Mouse (Mus musculus): Measurements from ENCODE around the gene Sat1.
"Not testable (repeated sequence)": the region's sequence is repeated elsewhere in the genome, so short reads cannot be mapped to it uniquely, and the experiment has no call there.

The Sat1 gene

GRCm38 (mm10) chrX:155216271-155216670 is at the start of gene Sat1:
Sat1 (minus strand) TSS chrX:155216449.
- peak; percentile 71 for DNase-seq (ENCODE audit: low read depth, low spot score)

DNA sequence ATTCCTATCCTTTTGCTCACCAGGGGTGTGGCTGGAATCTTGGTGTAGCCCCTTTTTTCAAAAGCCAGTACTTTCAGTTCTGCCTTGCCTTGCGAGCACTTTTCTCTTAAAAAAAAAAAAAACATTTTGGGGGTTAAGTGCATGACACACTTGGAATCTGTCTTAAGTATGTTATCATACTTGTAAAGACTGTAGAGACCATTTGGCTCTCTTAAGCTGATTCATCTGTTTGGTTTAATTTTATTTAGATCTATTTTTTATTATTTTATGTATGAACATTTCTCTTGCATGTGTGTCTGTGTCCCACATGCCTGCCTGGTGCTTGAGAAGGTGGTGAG is 46.6 kb upstream of the Sat1 start:
- DNase-seq (ENCODE audit: low read depth, low spot score): no peak

- DNase-seq (ENCODE audit: low read depth, low spot score): peak; percentile 76
These were observed 46.1 kb upstream of the Sat1 start, which contains the start of gene Acot9 for GRCm38 (mm10) chrX:155262235-155262914. Acot9 (plus strand) TSS chrX:155262443.

GRCm38 (mm10) chrX:155256856-155257255 is 40.6 kb upstream of the Sat1 start:
- no peak for DNase-seq (ENCODE audit: low read depth, low spot score)

DNA sequence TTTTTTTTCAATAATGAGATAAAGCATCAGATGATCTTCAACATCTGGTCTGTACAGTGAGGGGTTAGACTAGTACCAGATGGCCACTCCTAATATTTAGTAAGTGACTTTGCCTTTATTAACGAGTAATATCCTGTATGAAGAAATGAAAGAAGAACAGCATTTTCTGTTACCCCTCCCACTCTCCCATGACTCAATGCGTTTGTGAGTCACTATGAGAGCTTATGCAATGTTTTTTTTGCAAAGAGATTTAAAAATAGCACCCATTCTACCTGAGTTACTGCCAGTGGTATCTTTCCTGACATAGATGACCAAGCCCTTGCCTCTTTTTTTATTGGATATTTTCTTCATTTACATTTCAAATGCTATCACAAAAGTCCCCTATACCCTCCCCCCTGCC is 2.0 kb upstream of the Sat1 start:
- DNase-seq (ENCODE audit: low read depth, low spot score): no peak

- no peak for DNase-seq (ENCODE audit: low read depth, low spot score)
These were observed 574 bp downstream of the Sat1 start for GRCm38 (mm10) chrX:155215501-155216248.

DNA sequence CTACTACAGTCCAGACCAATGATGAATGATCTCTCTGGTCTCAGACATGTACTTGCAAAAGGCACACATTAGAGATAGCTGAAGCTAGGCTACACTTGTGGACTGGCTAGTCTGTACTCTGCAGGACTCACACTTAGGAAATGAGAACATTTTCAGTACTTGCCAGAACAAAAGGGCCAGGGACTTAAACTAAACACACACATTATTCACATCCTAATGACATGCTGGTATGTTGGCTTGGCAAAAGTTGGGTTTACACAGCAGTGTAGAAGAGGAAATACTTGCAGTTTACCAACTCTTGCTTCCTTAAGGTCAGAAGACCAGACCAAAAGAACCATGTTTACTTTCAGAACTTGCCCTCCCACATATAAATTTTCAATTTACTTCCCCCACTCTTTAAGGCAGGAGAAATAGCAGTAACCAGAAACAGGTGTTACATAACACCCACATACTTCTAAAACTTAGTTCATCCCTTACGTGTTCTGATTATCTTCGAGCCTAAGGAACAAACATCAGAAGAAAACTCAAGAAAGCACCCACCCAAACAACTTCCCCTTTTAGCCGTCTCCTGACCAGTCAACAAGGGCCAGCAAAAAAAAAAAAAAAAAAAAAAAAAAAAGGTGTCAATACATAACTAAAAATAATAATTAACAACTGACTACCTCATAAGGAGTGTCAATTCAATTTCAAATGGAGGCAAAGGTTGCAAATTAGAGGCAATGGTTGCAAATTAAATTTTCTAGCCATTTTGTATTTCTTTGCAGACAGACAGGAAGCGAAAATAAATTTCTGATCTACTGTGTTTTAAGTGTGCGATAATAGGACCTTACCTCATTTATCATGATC is 1.7 kb downstream of the Sat1 start:
- DNase-seq (ENCODE audit: low read depth, low spot score): no peak

DNA sequence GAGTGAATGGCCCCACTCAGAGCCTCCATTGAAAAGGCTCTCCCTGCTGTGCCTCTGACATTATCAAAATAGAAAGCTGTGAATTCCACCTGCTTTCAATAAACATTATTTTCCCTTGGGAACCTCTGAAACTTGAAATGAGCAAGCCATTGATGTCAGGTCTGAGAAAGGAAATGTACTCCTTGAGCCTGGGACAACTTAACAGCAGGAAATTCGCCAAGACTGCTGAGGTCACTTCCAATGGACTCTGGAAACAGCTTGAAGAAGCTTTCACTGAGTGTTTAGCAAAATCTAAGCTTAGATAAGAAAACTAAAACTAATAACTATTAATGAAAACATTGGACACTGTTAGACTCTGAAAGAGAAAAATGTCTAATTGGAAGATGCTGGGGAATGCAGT is 7.6 kb downstream of the Sat1 start:
- DNase-seq (ENCODE audit: low read depth, low spot score): no peak

- not testable (repeated sequence) for DNase-seq (ENCODE audit: low read depth, low spot score)
These were observed 10.8 kb downstream of the Sat1 start for GRCm38 (mm10) chrX:155205436-155205835.

DNA sequence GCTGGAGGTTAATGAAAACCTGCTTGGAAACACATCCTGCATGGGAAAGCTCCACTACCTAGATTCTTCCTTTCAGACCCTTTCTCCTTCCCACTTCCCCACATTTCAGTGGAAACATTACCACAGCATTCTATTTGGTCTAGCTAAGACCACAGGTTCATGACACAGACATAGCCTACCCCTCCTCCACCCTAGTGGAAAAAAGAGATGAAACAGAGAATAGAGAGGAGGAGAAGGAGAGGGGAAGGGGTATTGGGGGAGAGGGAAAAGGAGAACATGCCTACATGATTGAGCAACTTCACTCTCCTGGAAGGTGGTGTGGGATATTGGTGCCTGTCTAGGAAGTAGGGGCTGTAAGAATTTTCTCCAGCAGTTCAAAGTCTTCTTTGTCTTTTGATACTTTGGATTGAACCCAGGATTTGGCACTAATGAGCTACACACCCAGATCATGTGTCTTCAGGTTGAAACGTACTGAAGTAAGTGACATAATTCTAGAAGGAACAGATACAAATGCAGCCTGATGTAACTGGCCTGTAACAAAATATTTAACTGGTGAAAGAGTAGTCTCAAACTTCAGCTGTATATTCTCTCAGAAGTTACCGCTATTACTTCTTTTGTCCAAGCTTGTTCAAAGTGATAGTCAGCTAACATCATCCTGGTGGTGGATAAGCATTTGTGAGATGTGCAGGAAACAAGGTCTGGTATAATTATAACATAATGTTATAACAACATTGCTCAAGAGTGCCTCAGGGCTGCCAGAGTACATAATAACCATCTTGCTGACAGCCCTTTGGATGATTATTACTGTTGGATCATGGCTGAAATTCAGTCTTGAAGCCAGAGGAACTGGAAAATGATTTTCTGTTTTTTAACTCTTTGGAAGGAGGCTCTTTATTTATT is 13.6 kb downstream of the Sat1 start:
- DNase-seq (ENCODE audit: low read depth, low spot score): no peak

GRCm38 (mm10) chrX:155201799-155202198 is 14.4 kb downstream of the Sat1 start:
- DNase-seq (ENCODE audit: low read depth, low spot score): no peak

GRCm38 (mm10) chrX:155194979-155195378 is 21.3 kb downstream of the Sat1 start:
- no peak for DNase-seq (ENCODE audit: low read depth, low spot score)

GRCm38 (mm10) chrX:155193732-155194443 is 22.4 kb downstream of the Sat1 start:
- DNase-seq (ENCODE audit: low read depth, low spot score): no peak

DNA sequence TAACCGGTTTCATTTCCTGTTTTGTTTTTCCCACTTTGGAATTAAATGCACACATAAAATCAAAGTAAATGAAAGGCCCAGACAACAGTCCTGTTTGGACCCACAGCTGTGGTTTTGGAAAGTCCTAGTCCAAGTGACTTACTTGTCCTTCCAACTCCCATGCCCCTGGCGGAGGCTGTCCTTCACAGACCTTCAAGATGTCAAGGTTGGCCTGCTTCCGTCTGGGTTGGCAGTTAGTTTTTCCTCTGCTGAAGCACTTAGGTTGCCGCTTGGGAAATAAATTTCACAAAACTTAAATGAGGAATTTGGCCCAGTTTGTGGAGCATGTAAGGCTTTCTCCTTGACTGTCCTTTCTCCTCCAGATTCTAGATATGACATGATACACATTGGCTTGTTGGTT is 24.3 kb downstream of the Sat1 start:
- DNase-seq (ENCODE audit: low read depth, low spot score): no peak

DNA sequence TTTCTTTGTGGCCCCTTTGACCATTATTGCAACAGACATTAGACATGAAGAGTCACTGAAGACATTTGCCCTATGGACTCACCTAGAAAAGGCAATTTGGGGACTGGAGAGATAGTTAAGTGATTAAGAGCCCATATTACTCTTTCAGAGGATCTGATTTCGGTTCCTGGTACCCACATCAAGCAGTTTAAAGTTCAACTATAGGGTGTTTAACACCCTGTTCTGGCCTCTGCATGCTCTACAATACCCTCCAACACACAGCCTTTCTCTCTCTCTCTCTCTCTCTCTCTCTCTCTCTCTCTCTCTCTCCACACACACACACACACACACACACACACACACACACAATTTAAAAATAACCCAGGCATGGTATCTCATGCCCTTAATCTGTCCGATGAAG is 38.6 kb downstream of the Sat1 start:
- DNase-seq (ENCODE audit: low read depth, low spot score): no peak

DNA sequence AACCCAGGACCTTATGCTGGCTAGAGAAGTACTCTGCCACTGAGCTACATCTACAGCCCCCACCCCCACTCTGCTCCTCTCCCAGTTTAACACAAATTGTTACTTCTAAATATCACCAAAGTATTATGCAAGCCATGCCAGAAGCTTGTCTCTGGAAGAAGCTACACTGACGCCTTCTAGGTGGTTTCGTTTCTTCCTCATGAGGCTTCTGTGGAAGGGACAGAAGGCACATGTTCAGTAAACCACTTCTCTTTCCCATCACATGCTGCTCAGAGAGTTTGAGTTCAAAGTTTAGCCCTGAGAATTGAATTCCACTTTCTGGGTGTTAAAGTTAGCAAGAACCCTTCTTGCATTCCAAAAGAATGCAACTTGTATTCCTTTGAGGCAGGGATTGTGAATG is 39.0 kb downstream of the Sat1 start:
- DNase-seq (ENCODE audit: low read depth, low spot score): no peak

DNA sequence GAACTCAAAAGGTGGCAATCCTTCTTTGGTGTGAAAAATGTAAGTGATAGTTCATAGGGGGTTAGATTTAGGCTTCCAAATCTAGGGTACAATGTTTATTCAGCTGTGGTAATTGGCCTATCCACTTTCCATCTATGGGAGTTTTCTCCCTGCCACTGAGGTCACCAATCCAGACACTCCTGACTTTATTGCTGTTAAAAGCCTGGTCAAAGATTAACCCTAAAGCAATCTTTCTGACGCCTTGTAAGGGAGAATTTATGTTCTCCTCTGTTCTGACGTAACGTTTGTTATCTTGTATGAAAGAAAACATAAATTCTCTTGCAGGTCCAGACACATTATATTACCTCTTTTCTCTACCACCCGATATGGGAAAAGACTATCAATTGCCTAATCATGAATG is 40.7 kb downstream of the Sat1 start:
- DNase-seq (ENCODE audit: low read depth, low spot score): no peak

DNA sequence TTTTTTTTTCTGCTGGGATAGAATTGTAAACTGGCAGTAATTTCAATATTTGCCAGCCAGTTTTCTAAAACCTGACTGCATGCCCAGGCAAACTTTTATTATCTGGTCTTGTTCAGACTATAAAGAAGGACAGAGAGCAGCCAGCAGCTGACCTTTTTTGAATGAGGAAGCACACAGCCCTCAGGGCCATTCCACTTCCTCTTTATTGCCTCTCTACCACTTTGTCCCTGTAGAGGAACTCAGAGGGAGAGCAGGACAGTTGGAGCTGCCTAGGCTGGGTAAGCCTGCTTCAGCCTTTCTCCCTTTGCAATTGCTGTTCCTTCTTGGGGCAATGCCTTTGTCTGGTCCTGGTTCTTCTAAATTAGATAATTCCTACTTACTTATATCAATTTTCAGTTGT is 43.9 kb downstream of the Sat1 start:
- no peak for DNase-seq (ENCODE audit: low read depth, low spot score)

GRCm38 (mm10) chrX:155171754-155172153 is 44.5 kb downstream of the Sat1 start:
- no peak for DNase-seq (ENCODE audit: low read depth, low spot score)

DNA sequence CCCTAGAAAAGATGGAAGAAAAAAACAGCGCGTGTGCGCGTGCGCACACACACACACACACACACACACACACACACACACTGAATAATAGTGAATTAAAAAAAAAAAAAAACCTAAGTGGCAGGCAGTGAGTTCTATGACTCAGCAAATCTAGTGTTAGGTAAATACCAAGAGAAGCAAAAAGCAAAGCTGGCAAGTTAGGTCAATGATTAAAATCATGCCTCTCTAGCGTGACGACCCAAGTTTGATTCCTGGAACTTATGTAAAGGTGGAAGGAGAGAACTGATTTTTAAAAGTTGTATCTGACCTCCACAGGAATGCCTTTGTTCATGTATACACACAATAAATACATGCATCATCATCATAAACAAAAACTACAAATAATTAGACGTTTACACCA is 46.4 kb downstream of the Sat1 start:
- no peak for DNase-seq (ENCODE audit: low read depth, low spot score)

GRCm38 (mm10) chrX:155167667-155168066 is 48.6 kb downstream of the Sat1 start:
- DNase-seq (ENCODE audit: low read depth, low spot score): no peak
